Mouse (Mus musculus) liver, embryonic 14.5 days (tissue): Measurements from ENCODE around the gene Abracl. TPM values are rescaled to one million over a fixed set of nuclear protein-coding genes. Genes with fewer than 3 reads are reported as not detected.

Experiments used
- ATAC-seq: fragments of 200-750 bp; cut with Nextera tagmentation; 2 replicates; pipeline ENCODE4 v1.8.0; 2017; ENCODE audit warnings: moderate number of reproducible peaks, mild to moderate bottlenecking, moderate library complexity; ENCODE audit not compliant: insufficient read depth
- DNase-seq, 3 experiments: peaks; one replicate each; pipeline ENCODE4 v3.0.0-alpha.2; 2012 to 2013; ENCODE audit warnings: low read depth in 3 of 3, low spot score in 3 of 3
- H3K27ac ChIP-seq: fragments of 300-500 bp; sonication (generic); 2 replicates; pipeline ENCODE4 v1.5.1; 2014; ENCODE audit warnings: moderate library complexity, mild to moderate bottlenecking, control low read depth, inconsistent platforms
- H3K27me3 ChIP-seq: fragments of 300-500 bp; sonication (generic); 2 replicates; pipeline ENCODE4 v1.6.1; 2014; ENCODE audit warnings: mild to moderate bottlenecking, low read length, moderate library complexity; ENCODE audit not compliant: control insufficient read depth, insufficient read depth
- H3K36me3 ChIP-seq: fragments of 300-500 bp; sonication (generic); replicated peaks from 2 replicates; pipeline ENCODE4 v1.6.1; 2014; ENCODE audit warnings: low read depth; ENCODE audit not compliant: control insufficient read depth, insufficient read depth
- H3K4me1 ChIP-seq, 2 experiments: fragments of 200-500 bp in 1 of 2; fragments of 300-500 bp in 1 of 2; sonication (generic) in 1 of 2; replicated peaks; 2 replicates each; pipeline ENCODE4 v1.6.1; 2012 to 2014; ENCODE audit warnings: antibody characterized with exemption in 1 of 2, inconsistent platforms in 1 of 2, low read length in 1 of 2; ENCODE audit not compliant: control insufficient read depth in 2 of 2, insufficient read depth in 2 of 2
- H3K4me2 ChIP-seq: fragments of 300-500 bp; sonication (generic); 2 replicates; pipeline ENCODE4 v1.6.1; 2014; ENCODE audit warnings: low read depth, mild to moderate bottlenecking, control low read depth, moderate library complexity
- H3K4me3 ChIP-seq, 2 experiments: fragments of 200-500 bp in 1 of 2; fragments of 300-500 bp in 1 of 2; sonication (generic) in 1 of 2; 2 replicates each; pipeline ENCODE4 v1.5.1; 2012 to 2014; ENCODE audit warnings: low read depth in 2 of 2, low read length in 2 of 2, mild to moderate bottlenecking in 2 of 2, control low read depth in 1 of 2, inconsistent platforms in 1 of 2, moderate library complexity in 1 of 2; ENCODE audit not compliant: insufficient read depth in 1 of 2
- H3K9ac ChIP-seq: fragments of 300-500 bp; sonication (generic); replicated peaks from 2 replicates; pipeline ENCODE4 v1.6.1; 2014; ENCODE audit warnings: mild to moderate bottlenecking, control low read depth, moderate library complexity
- H3K9me3 ChIP-seq: fragments of 300-500 bp; sonication (generic); 2 replicates; pipeline ENCODE4 v1.6.1; 2016; ENCODE audit warnings: low read length, mixed read lengths; ENCODE audit not compliant: control insufficient read depth
- CTCF ChIP-seq: IDR thresholded peaks from 2 replicates; pipeline ENCODE4 v1.5.1; 2016; ENCODE audit warnings: antibody characterized with exemption, low read depth, control low read depth
- EP300 ChIP-seq: IDR thresholded peaks from 2 replicates; pipeline ENCODE4 v1.6.1; 2016; ENCODE audit warnings: antibody characterized with exemption, low read depth
- WGBS: fragments of 180-500 bp; shearing (Covaris S2); extraction: QIAGEN DNeasy Blood & Tissue Kit; methylation state at CpG from one replicate; pipeline ENCODE4 v1.1.7; 2014; ENCODE audit not compliant: insufficient replicate concordance; 5-methylcytosine and 5-hydroxymethylcytosine counted together
- polyA plus RNA-seq, 2 experiments: library from polyadenylated mRNA; depleted of rRNA in 1 of 2; stranded (reverse) in 1 of 2; unstranded in 1 of 2; fragments of >200 nt; fragmentation: Nextera tagmentation in 1 of 2; extraction: Ambion mirVana in 1 of 2; gene quantifications; 2 replicates each; pipeline versions ENCODE4 v1.2.1 to v1.2.3; 2012 to 2014

Abracl gene
- polyA plus RNA-seq, 2 experiments: 37.2 to 71.1 TPM

- DNase-seq: peak; percentile 54 to 63 (median 62)
- H3K27me3 ChIP-seq: no peaks in the 10 kb centered on the region
- no peaks in the 10 kb centered on the region for H3K36me3 ChIP-seq
- peak overlapping the region; percentile 79 to 82 for H3K4me3 ChIP-seq
- H3K4me1 ChIP-seq: peaks cover 9 to 11% of the 10 kb centered on the region in 2 experiments
- 4% methylated on average over 58 of the region's 61 CpGs for WGBS
- peak overlapping the region; percentile 83 for H3K4me2 ChIP-seq
- TF ChIP-seq CTCF (peak; percentile 59), EP300 (no peak)
- H3K9ac ChIP-seq: peak overlapping the region; percentile 78
- ATAC-seq: peak; percentile 93
- H3K27ac ChIP-seq: no peak overlapping the region
- no peaks in the 10 kb centered on the region for H3K9me3 ChIP-seq
Observed at GRCm38 (mm10) chr10:18055009-18055695, 32.1 kb upstream of the Abracl start.

GRCm38 (mm10) chr10:18047380-18048146 lies 24.5 kb upstream of the Abracl start:
- TF ChIP-seq EP300 (no peak), CTCF (no peak)
- no peaks in the 10 kb centered on the region for H3K9me3 ChIP-seq
- H3K27me3 ChIP-seq: no peaks in the 10 kb centered on the region
- H3K9ac ChIP-seq: no peak overlapping the region
- DNase-seq: no peak
- H3K36me3 ChIP-seq: no peaks in the 10 kb centered on the region
- H3K4me2 ChIP-seq: no peak overlapping the region
- no peak overlapping the region for H3K27ac ChIP-seq
- ATAC-seq: peak; percentile 41
- H3K4me3 ChIP-seq: no peak overlapping the region
- 48% methylated on average over 10 of the region's 10 CpGs for WGBS
- H3K4me1 ChIP-seq: peaks cover 0 to 4% of the 10 kb centered on the region in 2 experiments; a peak in 2 of 4 replicates

- no peaks in the 10 kb centered on the region for H3K27me3 ChIP-seq
- DNase-seq (no peak), ATAC-seq (no peak)
- TF ChIP-seq CTCF (no peak), EP300 (no peak)
- H3K4me2 ChIP-seq: no peak overlapping the region
- no peak overlapping the region for H3K9ac ChIP-seq
- H3K4me3 ChIP-seq: no peak overlapping the region
- peaks cover 0 to 4% of the 10 kb centered on the region in 2 experiments; a peak in 2 of 4 replicates for H3K4me1 ChIP-seq
- no peaks in the 10 kb centered on the region for H3K36me3 ChIP-seq
- H3K27ac ChIP-seq: no peak overlapping the region
- no peaks in the 10 kb centered on the region for H3K9me3 ChIP-seq
Observed at GRCm38 (mm10) chr10:18046380-18046779, 23.3 kb upstream of the Abracl start.

GRCm38 (mm10) chr10:18036849-18037248 lies 13.8 kb upstream of the Abracl start:
- H3K4me3 ChIP-seq: no peak overlapping the region
- DNase-seq (no peak), ATAC-seq (no peak)
- no peak overlapping the region for H3K27ac ChIP-seq
- no peaks in the 10 kb centered on the region for H3K36me3 ChIP-seq
- 62% methylated on average over 5 of the region's 5 CpGs for WGBS
- H3K4me1 ChIP-seq: no peaks in the 10 kb centered on the region
- H3K27me3 ChIP-seq: no peaks in the 10 kb centered on the region
- no peak for TF ChIP-seq CTCF
- TF ChIP-seq EP300: no peak
- no peak overlapping the region for H3K9ac ChIP-seq
- H3K4me2 ChIP-seq: no peak overlapping the region
- H3K9me3 ChIP-seq: no peaks in the 10 kb centered on the region

GRCm38 (mm10) chr10:18034408-18034807 lies 11.3 kb upstream of the Abracl start:
- DNase-seq (no peak), ATAC-seq (no peak)
- no peaks in the 10 kb centered on the region for H3K4me1 ChIP-seq
- no peaks in the 10 kb centered on the region for H3K27me3 ChIP-seq
- WGBS: 82% methylated on average over 4 of the region's 4 CpGs
- no peaks in the 10 kb centered on the region for H3K9me3 ChIP-seq
- no peak overlapping the region for H3K9ac ChIP-seq
- H3K27ac ChIP-seq: no peak overlapping the region
- H3K4me2 ChIP-seq: no peak overlapping the region
- TF ChIP-seq EP300: no peak
- no peak for TF ChIP-seq CTCF
- no peaks in the 10 kb centered on the region for H3K36me3 ChIP-seq
- H3K4me3 ChIP-seq: no peak overlapping the region
